ENCODE assay signal across 9 mouse cellular contexts in genomic region chr5:39644827-39645380, GRCm38 (mm10).
DNase-seq lines count a peak whose midpoint lies in the region; ATAC-seq and TF ChIP-seq lines count a peak whose summit lies in the region.
"Had no signal": no experiment of that assay in that cellular context is flagged by ENCODE, and none has a peak within 500 bp of the region (broad histone marks: within the 10 kb centered on the region; RNA-seq: fewer than 3 reads in every experiment).

No protein-coding gene starts in this region.

- TF ChIP-seq POLR2A in heart, adult 2 months (IDR thresholded peaks at IDR 0.05; ENCODE audit: insufficient read depth, low read depth, low read length) = no peak
- no peak for TF ChIP-seq POLR2A in olfactory bulb, adult 2 months (IDR thresholded peaks at IDR 0.05; ENCODE audit: insufficient read depth, low read depth, low read length)

- 1% methylated on average over 28 of the region's 28 CpGs for WGBS in heart, adult 2 months
- WGBS in forebrain, embryonic 14.5 days = under 1% methylated on average over 28 of the region's 28 CpGs
- WGBS in limb, embryonic 15.5 days = 2% methylated on average over 28 of the region's 28 CpGs
- under 1% methylated on average over 28 of the region's 28 CpGs for WGBS in olfactory bulb, adult 2 months

- no peaks in the 10 kb centered on the region for H3K79me2 ChIP-seq in heart, adult 2 months (replicated peaks; ENCODE audit: control insufficient read depth, insufficient read depth, low read length)

- H3K4me1 ChIP-seq in heart, adult 2 months (ENCODE audit: control insufficient read depth, insufficient read depth, low read length) = no peaks in the 10 kb centered on the region; the same call in 1 of the 2 replicates
- H3K4me1 ChIP-seq in forebrain, embryonic 14.5 days (ENCODE audit: control insufficient read depth, insufficient read depth, low read length) = 0 out of 2 replicates have a peak, but pooled peaks cover 2% of the 10 kb centered on the region
- H3K4me1 ChIP-seq in limb, embryonic 15.5 days = peaks cover 24% of the 10 kb centered on the region
- peaks cover 2% of the 10 kb centered on the region; the same call in 1 of the 2 replicates for H3K4me1 ChIP-seq in olfactory bulb, adult 2 months (ENCODE audit: control insufficient read depth, insufficient read depth, low read length)

- POLR2A ChIA-PET in Patski (lab: Charles Lee) = interaction anchor here (1.6 kb wide), 1 partner anchor 228 kb away, joined by 4 read pairs; no protein-coding TSS in a partner anchor

- intact Hi-C loops in heart, adult 2 months (cut with DNase I) = loop anchor here (2.0 to 5.0 kb wide), 3 partner anchors 187 to 433 kb away; no protein-coding TSS in a partner anchor

- peak overlapping the region; percentile 61 for H3K27ac ChIP-seq in heart, adult 2 months
- no peak overlapping the region for H3K27ac ChIP-seq in forebrain, embryonic 14.5 days (ENCODE audit: low read depth, low read length)
- no peak overlapping the region for H3K27ac ChIP-seq in limb, embryonic 15.5 days
- H3K27ac ChIP-seq in olfactory bulb, adult 2 months (ENCODE audit: insufficient read depth, low read depth, low read length) = peak overlapping the region; percentile 47

- H3K4me3 ChIP-seq in heart, adult 2 months = peak overlapping the region; percentile 91
- H3K4me3 ChIP-seq in forebrain, embryonic 14.5 days (ENCODE audit: low read depth, low read length) = peak overlapping the region; percentile 74
- H3K4me3 ChIP-seq in limb, embryonic 15.5 days = peak overlapping the region; percentile 60
- peak overlapping the region; percentile 80 for H3K4me3 ChIP-seq in olfactory bulb, adult 2 months (ENCODE audit: insufficient read depth, low read depth, low read length)

- in situ Hi-C loops in Patski (cut with MboI; ENCODE audit: low pct_unique_long_range_greater_than_20kb) = loop anchor here (5.0 to 10.0 kb wide), 4 partner anchors 310 to 858 kb away; no protein-coding TSS in a partner anchor

- no peaks in the 10 kb centered on the region for H3K27me3 ChIP-seq in heart, adult 2 months (ENCODE audit: control insufficient read depth, insufficient read depth, low read length)
- peaks cover 9% of the 10 kb centered on the region for H3K27me3 ChIP-seq in Patski
- 0 out of 2 replicates have a peak, but pooled peaks cover 3% of the 10 kb centered on the region for H3K27me3 ChIP-seq in forebrain, embryonic 14.5 days (replicated peaks; ENCODE audit: control insufficient read depth, insufficient read depth, low read length)
- H3K27me3 ChIP-seq in limb, embryonic 15.5 days = peaks cover 39% of the 10 kb centered on the region

- no peak for TF ChIP-seq EP300 in heart, adult 2 months (IDR thresholded peaks at IDR 0.05; ENCODE audit: insufficient read depth, low read depth, low read length)

- CTCF ChIA-PET in Patski (lab: Charles Lee) = interaction anchor here (1.2 to 2.7 kb wide), 8 partner anchors 11 to 862 kb away, joined by 3 to 8 read pairs (median 4); no protein-coding TSS in a partner anchor

- H3K36me3 ChIP-seq in heart, adult 2 months (ENCODE audit: control insufficient read depth, insufficient read depth, low read length) = no peaks in the 10 kb centered on the region
- H3K36me3 ChIP-seq in forebrain, embryonic 14.5 days (ENCODE audit: control insufficient read depth, insufficient read depth, low read length) = no peaks in the 10 kb centered on the region
- H3K36me3 ChIP-seq in limb, embryonic 15.5 days = no peaks in the 10 kb centered on the region
- H3K36me3 ChIP-seq: G1E had no signal

- no peaks in the 10 kb centered on the region for H3K9me3 ChIP-seq in forebrain, embryonic 14.5 days (replicated peaks; ENCODE audit: control insufficient read depth, low read length)
- H3K9me3 ChIP-seq in limb, embryonic 15.5 days = no peaks in the 10 kb centered on the region

- ATAC-seq in Patski = peak; percentile 12
- peak; percentile 78 for ATAC-seq in forebrain, embryonic 14.5 days
- ATAC-seq in limb, embryonic 15.5 days (ENCODE audit: insufficient number of reproducible peaks, low FRiP score, low TSS enrichment, low read depth) = 0 out of 2 replicates have a peak, but pooled peaks have one; percentile 12
- no peak for ATAC-seq in inflammation-experienced regulatory T-cells, adult 6 months

- H3K9ac ChIP-seq in heart, adult 2 months (ENCODE audit: low read depth, low read length) = peak overlapping the region; percentile 49
- H3K9ac ChIP-seq in forebrain, embryonic 14.5 days (ENCODE audit: low read length) = peak overlapping the region; percentile 82
- peak overlapping the region; percentile 40; the same call in 1 of the 2 replicates for H3K9ac ChIP-seq in limb, embryonic 15.5 days

- TF ChIP-seq CTCF in heart, adult 2 months (IDR thresholded peaks at IDR 0.05) = no peak
- TF ChIP-seq CTCF in Patski (IDR thresholded peaks at IDR 0.05) = no peak
- no peak for TF ChIP-seq CTCF in olfactory bulb, adult 2 months (IDR thresholded peaks at IDR 0.05; ENCODE audit: insufficient read depth, low read depth, low read length)

- DNase-seq in heart, adult 2 months = peak in 1 of 2 experiments; percentile 31
- DNase-seq in heart, adult 9 months (ENCODE audit: low spot score in 2 of 2) = no peak
- no peak for DNase-seq in Patski (ENCODE audit: low read depth, low spot score)
- DNase-seq in forebrain, embryonic 14.5 days (ENCODE audit: low spot score) = peak; percentile 57
- DNase-seq in gastrocnemius, postnatal 4 days (ENCODE audit: low spot score in 2 of 2) = no peak

- H3K4me2 ChIP-seq in forebrain, embryonic 14.5 days (ENCODE audit: low read length) = peak overlapping the region; percentile 93
- peak overlapping the region; percentile 93 for H3K4me2 ChIP-seq in limb, embryonic 15.5 days

Comparison
In these comparisons a context has a peak if more than half of its experiments do, and no peak if none do; other contexts are left out.
1. H3K27ac ChIP-seq: peak in heart, adult 2 months (single experiment) and olfactory bulb, adult 2 months (single experiment); none in forebrain, embryonic 14.5 days (single experiment) and limb, embryonic 15.5 days (single experiment).
2. Peak in every context shown above with its lines, with median percentiles within 50 percentile points of each other: H3K4me3 ChIP-seq and H3K9ac ChIP-seq.